Mouse (Mus musculus): ENCODE data around the gene Gtf2ird1.

DNA sequence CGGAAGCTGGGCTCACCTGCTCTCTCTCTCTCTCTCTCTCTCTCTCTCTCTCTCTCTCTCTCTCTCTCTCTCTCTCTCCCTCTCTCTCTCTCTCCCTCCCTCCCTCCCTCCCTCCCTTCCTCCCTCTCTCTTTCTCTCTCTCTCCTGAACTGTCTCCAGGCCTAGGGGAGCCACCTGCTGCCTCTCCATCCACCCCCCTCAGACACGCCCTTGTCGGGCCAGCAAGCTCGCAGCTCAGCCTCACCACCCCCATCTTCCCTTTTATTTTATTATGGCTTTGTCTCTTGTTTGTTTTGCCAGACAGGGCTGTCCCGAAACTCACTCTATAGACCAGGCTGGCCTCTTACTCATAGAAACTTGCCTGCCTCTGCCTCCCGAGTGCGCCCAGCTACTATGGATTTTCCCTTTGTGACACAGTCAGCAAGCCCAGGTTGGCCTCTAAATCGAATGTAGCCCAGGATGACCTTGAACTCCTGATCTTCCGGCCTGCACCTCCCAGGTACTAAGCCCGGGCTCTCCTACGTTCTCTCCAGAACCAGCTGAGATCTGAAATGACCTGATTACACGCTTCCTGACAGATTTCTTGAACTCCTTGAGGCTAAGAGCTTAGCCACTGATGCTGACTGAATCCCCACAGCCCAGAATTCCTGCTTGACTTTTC, 34.1 kb downstream of the Gtf2ird1 start:
- no peak for TF ChIP-seq CTCF (IDR thresholded peaks at IDR 0.05; ENCODE audit: extremely low read depth, insufficient read depth, low read length)
- TF ChIP-seq POLR2A (IDR thresholded peaks at IDR 0.05; ENCODE audit: extremely low read depth, insufficient read depth, low read length), result no peak
